Mouse (Mus musculus) thymus, adult 2 months (tissue): Measurements from ENCODE around the gene Cnksr3. TPM values are rescaled to one million over a fixed set of nuclear protein-coding genes. Genes with fewer than 3 reads are reported as not detected.

ENCODE experiments used
- DNase-seq: peaks from one replicate; pipeline ENCODE4 v3.0.0; 2021
- H3K27ac ChIP-seq: fragments of 200-500 bp; 2 replicates; pipeline ENCODE4 v1.5.1; 2012; ENCODE audit warnings: low read length, control low read depth; ENCODE audit not compliant: control insufficient read depth, insufficient read depth
- H3K27me3 ChIP-seq: fragments of 200-500 bp; 2 replicates; pipeline ENCODE4 v1.6.1; 2012; ENCODE audit warnings: mild to moderate bottlenecking, low read length, moderate library complexity, mixed read lengths; ENCODE audit not compliant: control insufficient read depth, insufficient read depth
- H3K36me3 ChIP-seq: fragments of 200-500 bp; 2 replicates; pipeline ENCODE4 v1.6.1; 2012; ENCODE audit warnings: mild to moderate bottlenecking, low read length, moderate library complexity; ENCODE audit not compliant: control insufficient read depth, insufficient read depth
- H3K4me1 ChIP-seq: fragments of 200-500 bp; replicated peaks from 2 replicates; pipeline ENCODE4 v1.6.1; 2012; ENCODE audit warnings: low read length; ENCODE audit not compliant: control insufficient read depth, insufficient read depth
- H3K4me3 ChIP-seq: fragments of 200-500 bp; 2 replicates; pipeline ENCODE4 v1.5.1; 2012; ENCODE audit warnings: mild to moderate bottlenecking, low read length, control low read depth, moderate library complexity; ENCODE audit not compliant: control insufficient read depth, insufficient read depth
- CTCF ChIP-seq: fragments of 200-500 bp; IDR thresholded peaks from 2 replicates; pipeline ENCODE4 v1.5.1; 2012; ENCODE audit warnings: mild to moderate bottlenecking, control low read depth, low read length, moderate library complexity, borderline replicate concordance; ENCODE audit not compliant: control insufficient read depth, poor library complexity, insufficient read depth; ENCODE audit errors: extremely low read depth
- POLR2A ChIP-seq: fragments of 200-500 bp; IDR thresholded peaks from 2 replicates; pipeline ENCODE4 v1.6.1; 2012; ENCODE audit warnings: mild to moderate bottlenecking, low read length, control low read depth, moderate library complexity; ENCODE audit not compliant: control insufficient read depth, poor library complexity, insufficient read depth; ENCODE audit errors: extremely low read depth
- WGBS: fragments of 180-500 bp; shearing (Covaris S2); methylation state at CpG from one replicate; pipeline ENCODE4 v1.1.7; 2018; 5-methylcytosine and 5-hydroxymethylcytosine counted together
- polyA plus RNA-seq: library from polyadenylated mRNA; depleted of rRNA; stranded (reverse); fragments of >200 nt; gene quantifications from 2 replicates; pipeline ENCODE4 v1.2.3, GENCODE M21; 2012

Cnksr3 gene
- polyA plus RNA-seq, 1 experiment: 6.2 TPM

GRCm38 (mm10) chr10:7173098-7173497 lies 38.9 kb downstream of the Cnksr3 start:
- Histone ChIP-seq H3K4me3 (no peak overlapping the region), H3K27me3 (no peaks in the 10 kb centered on the region), H3K27ac (no peak overlapping the region), H3K4me1 (peaks cover 10% of the 10 kb centered on the region), H3K36me3 (no peaks in the 10 kb centered on the region)
- WGBS: 18% methylated on average over 1 of the region's 1 CpGs
- TF ChIP-seq POLR2A (no peak), CTCF (no peak)
- no peak for DNase-seq

GRCm38 (mm10) chr10:7170434-7170833 lies 41.6 kb downstream of the Cnksr3 start:
- H3K4me3 ChIP-seq: no peak overlapping the region
- no peaks in the 10 kb centered on the region for H3K27me3 ChIP-seq
- WGBS: 95% methylated on average over 3 of the region's 3 CpGs
- H3K4me1 ChIP-seq: peaks cover 4% of the 10 kb centered on the region
- no peak for DNase-seq
- no peak for TF ChIP-seq POLR2A
- no peak for TF ChIP-seq CTCF
- H3K36me3 ChIP-seq: no peaks in the 10 kb centered on the region
- no peak overlapping the region for H3K27ac ChIP-seq

- 94% methylated on average over 12 of the region's 12 CpGs for WGBS
- Histone ChIP-seq H3K27ac (no peak overlapping the region), H3K4me1 (no peaks in the 10 kb centered on the region), H3K4me3 (no peak overlapping the region), H3K36me3 (no peaks in the 10 kb centered on the region), H3K27me3 (no peaks in the 10 kb centered on the region)
- DNase-seq: no peak
- TF ChIP-seq POLR2A (no peak), CTCF (no peak)
Observed at GRCm38 (mm10) chr10:7163031-7163430, 49.0 kb downstream of the Cnksr3 start.

GRCm38 (mm10) chr10:7159061-7159511 lies 53.0 kb downstream of the Cnksr3 start:
- DNase-seq: no peak
- no peak overlapping the region for H3K4me3 ChIP-seq
- H3K27ac ChIP-seq: no peak overlapping the region
- 91% methylated on average over 7 of the region's 7 CpGs for WGBS
- H3K4me1 ChIP-seq: no peaks in the 10 kb centered on the region
- no peaks in the 10 kb centered on the region for H3K27me3 ChIP-seq
- no peaks in the 10 kb centered on the region for H3K36me3 ChIP-seq
- TF ChIP-seq CTCF (no peak), POLR2A (no peak)

- no peaks in the 10 kb centered on the region for H3K36me3 ChIP-seq
- no peaks in the 10 kb centered on the region for H3K4me1 ChIP-seq
- no peak overlapping the region for H3K27ac ChIP-seq
- no peak for DNase-seq
- whole genome bisulfite sequencing: 65% methylated on average over 15 of the region's 15 CpGs
- H3K4me3 ChIP-seq: no peak overlapping the region
- no peaks in the 10 kb centered on the region for H3K27me3 ChIP-seq
- TF ChIP-seq POLR2A (no peak), CTCF (no peak)
Observed at GRCm38 (mm10) chr10:7158285-7159060, 53.6 kb downstream of the Cnksr3 start.

GRCm38 (mm10) chr10:7154877-7155276 lies 57.2 kb downstream of the Cnksr3 start:
- 98% methylated on average over 5 of the region's 5 CpGs for WGBS

More at GRCm38 (mm10) chr10:7154877-7155276, 57.2 kb downstream of the Cnksr3 start:
- no peak overlapping the region for H3K27ac ChIP-seq
- H3K4me3 ChIP-seq: no peak overlapping the region
- H3K4me1 ChIP-seq: no peaks in the 10 kb centered on the region
- H3K27me3 ChIP-seq: no peaks in the 10 kb centered on the region
- H3K36me3 ChIP-seq: no peaks in the 10 kb centered on the region
- no peak for TF ChIP-seq POLR2A
- DNase-seq: no peak
